Mouse (Mus musculus) heart, embryonic 13.5 days (tissue): Measurements from ENCODE around the gene Smim24. TPM values are rescaled to one million over a fixed set of nuclear protein-coding genes. Genes with fewer than 3 reads are reported as not detected.

Experiments
- ATAC-seq: fragments of 200-750 bp; cut with Nextera tagmentation; 2 replicates; pipeline ENCODE4 v1.8.0; 2017; ENCODE audit warnings: moderate TSS enrichment; ENCODE audit not compliant: insufficient number of reproducible peaks, low FRiP score, low TSS enrichment; ENCODE audit errors: extremely low read depth
- H3K27ac ChIP-seq: fragments of 300-500 bp; sonication (generic); replicated peaks from 2 replicates; pipeline ENCODE4 v1.5.1; 2015; ENCODE audit warnings: moderate library complexity, mild to moderate bottlenecking, inconsistent platforms
- H3K27me3 ChIP-seq: fragments of 300-500 bp; sonication (generic); replicated peaks from 2 replicates; pipeline ENCODE4 v1.6.1; 2015; ENCODE audit warnings: mild to moderate bottlenecking, inconsistent platforms
- H3K36me3 ChIP-seq: fragments of 300-500 bp; sonication (generic); 2 replicates; pipeline ENCODE4 v1.6.1; 2015; ENCODE audit warnings: mild to moderate bottlenecking, inconsistent platforms
- H3K4me1 ChIP-seq: fragments of 300-500 bp; sonication (generic); 2 replicates; pipeline ENCODE4 v1.6.1; 2015; ENCODE audit warnings: inconsistent platforms
- H3K4me2 ChIP-seq: fragments of 300-500 bp; sonication (generic); 2 replicates; pipeline ENCODE4 v1.6.1; 2015; ENCODE audit warnings: inconsistent platforms, mild to moderate bottlenecking, moderate library complexity
- H3K4me3 ChIP-seq: fragments of 300-500 bp; sonication (generic); 2 replicates; pipeline ENCODE4 v1.5.1; 2015; ENCODE audit warnings: moderate library complexity, mild to moderate bottlenecking, inconsistent platforms
- H3K9ac ChIP-seq: fragments of 300-500 bp; sonication (generic); 2 replicates; pipeline ENCODE4 v1.6.1; 2015; ENCODE audit warnings: inconsistent platforms, mild to moderate bottlenecking, moderate library complexity
- H3K9me3 ChIP-seq: fragments of 300-500 bp; sonication (generic); 2 replicates; pipeline ENCODE4 v1.6.1; 2016; ENCODE audit warnings: inconsistent platforms
- WGBS: fragments of 180-500 bp; shearing (Covaris S2); methylation state at CpG from one replicate; pipeline ENCODE4 v1.1.7; 2015; ENCODE audit warnings: mixed read lengths; 5-methylcytosine and 5-hydroxymethylcytosine counted together
- polyA plus RNA-seq: library from polyadenylated mRNA; unstranded; fragments of >200 nt; fragmentation: Nextera tagmentation; extraction: Ambion mirVana; gene quantifications from 2 replicates; pipeline ENCODE4 v1.2.1, GENCODE M21; 2015

Smim24 gene
- polyA plus RNA-seq, 1 experiment from 2014 or later: 2.7 TPM

DNA sequence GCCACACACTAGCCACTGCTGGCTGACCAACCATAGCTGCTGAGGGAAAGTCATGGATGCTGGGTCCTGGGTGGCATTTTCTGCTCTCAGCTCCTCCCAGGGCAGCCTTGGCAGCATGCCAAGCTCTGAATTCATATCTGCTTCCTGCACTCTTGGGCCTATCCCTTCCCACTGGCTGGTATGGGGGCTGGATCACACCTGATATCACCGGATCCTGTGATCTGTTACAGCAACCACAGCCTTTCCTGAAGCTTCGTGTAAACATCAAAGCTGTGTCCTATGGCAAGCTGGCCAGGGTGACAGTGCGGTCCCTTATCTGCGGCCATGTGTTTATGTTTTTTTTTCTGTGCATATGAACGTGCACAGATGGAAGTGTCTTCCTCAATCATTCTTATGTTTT lies 10.8 kb upstream of the Smim24 start:
- Histone ChIP-seq H3K4me2 (peak overlapping the region; percentile 28), H3K27me3 (no peaks in the 10 kb centered on the region), H3K4me1 (peaks cover 39% of the 10 kb centered on the region), H3K9ac (peak overlapping the region; percentile 45), H3K36me3 (peaks cover 15% of the 10 kb centered on the region), H3K4me3 (no peak overlapping the region), H3K27ac (peak overlapping the region; percentile 77), H3K9me3 (no peaks in the 10 kb centered on the region)
- no peak for ATAC-seq
- 29% methylated on average over 5 of the region's 5 CpGs for WGBS

DNA sequence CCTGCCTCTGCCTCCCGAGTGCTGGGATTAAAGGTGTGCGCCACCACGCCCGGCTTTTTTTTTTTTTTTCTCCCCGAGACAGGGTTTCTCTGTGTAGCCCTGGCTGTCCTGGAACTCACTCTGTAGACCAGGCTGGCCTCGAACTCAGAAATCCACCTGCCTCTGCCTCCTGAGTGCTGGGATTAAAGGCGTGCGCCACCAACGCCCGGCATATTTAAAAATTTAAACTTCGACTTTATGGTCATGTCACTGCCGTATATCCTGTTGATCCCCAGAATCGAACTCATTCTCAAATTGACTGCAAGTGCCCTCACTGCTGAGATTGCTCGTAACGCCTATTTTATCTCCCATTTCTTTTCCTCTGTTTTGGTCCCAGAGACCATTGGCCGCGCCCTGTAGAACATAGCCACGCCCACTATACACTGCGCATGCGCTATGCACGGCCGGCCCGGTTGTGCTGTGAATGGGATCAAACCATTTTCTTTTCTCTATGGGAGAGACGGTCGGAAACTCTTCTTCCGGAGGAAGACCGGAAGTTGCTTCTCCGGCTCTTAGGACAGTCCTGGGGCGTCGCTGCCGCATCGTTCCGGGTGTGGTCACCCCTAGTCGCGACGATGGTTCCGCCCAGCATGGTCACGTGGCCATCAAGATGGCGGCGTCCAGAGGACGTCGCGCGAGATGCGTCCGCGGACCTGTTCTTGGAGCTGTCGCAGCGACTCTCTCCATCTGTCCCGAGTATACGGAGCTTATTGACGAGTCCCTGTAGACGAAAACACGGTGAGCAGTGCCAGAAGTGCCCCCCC lies 8.8 kb upstream of the Smim24 start, which contains the start of the genes Dohh and Gm48551:
Gene Dohh (plus strand): TSS at position 627 of the 803 bp plus-strand sequence.
Gene Gm48551 (plus strand): TSS at position 665 of the 803 bp plus-strand sequence.
- peak within 1 kb of the TSS; percentile 89 for H3K4me3 ChIP-seq
- no peaks in the 10 kb centered on the region for H3K27me3 ChIP-seq
- H3K9me3 ChIP-seq: no peaks in the 10 kb centered on the region
- H3K27ac ChIP-seq: peak within 1 kb of the TSS; percentile 80
- ATAC-seq: peak; percentile 88
- 4% methylated on average over 52 of the region's 54 CpGs for WGBS
- H3K4me1 ChIP-seq: peaks cover 34% of the 10 kb centered on the region
- H3K36me3 ChIP-seq: peaks cover 34% of the 10 kb centered on the region
- peak within 1 kb of the TSS; percentile 92 for H3K4me2 ChIP-seq
- H3K9ac ChIP-seq: peak within 1 kb of the TSS; percentile 93

- Histone ChIP-seq H3K4me2 (peak overlapping the region; percentile 92), H3K27ac (peak overlapping the region; percentile 80), H3K9ac (peak overlapping the region; percentile 93), H3K27me3 (no peaks in the 10 kb centered on the region), H3K4me3 (peak overlapping the region; percentile 89), H3K4me1 (peaks cover 34% of the 10 kb centered on the region), H3K9me3 (no peaks in the 10 kb centered on the region), H3K36me3 (peaks cover 37% of the 10 kb centered on the region)
- ATAC-seq: no peak
- under 1% methylated on average over 19 of the region's 19 CpGs for WGBS
Measured at GRCm38 (mm10) chr10:81384605-81384982, 8.3 kb upstream of the Smim24 start.

DNA sequence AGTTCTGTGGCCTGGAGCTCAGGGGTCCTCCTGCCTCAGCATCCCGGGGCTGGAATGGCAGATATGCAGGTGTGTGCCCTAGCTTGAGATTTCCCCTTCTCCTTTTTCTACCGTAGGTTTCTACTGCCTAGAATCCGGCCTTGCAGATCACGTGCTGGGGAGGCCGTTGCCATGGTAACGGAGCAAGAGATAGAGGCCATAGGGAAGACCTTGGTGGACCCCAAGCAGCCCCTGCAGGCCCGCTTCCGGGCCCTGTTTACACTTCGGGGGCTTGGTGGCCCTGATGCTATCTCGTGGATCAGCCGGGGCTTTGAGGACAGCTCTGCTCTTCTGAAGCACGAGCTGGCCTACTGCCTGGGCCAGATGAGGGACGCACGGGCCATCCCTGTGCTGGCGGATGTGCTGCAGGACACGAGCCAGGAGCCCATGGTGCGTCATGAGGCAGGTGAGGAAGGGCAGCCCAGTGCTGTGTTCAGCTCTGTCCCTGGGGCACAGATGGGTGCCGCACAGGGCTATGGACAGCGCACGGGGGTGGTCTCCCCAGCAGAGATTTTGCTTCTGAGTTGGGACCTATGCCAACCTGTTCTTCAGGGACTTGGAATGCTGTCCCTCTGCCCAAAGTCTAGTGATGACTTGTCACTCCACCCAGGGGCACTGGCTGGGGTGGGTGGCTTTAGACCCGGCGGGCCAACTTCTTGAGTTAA lies 7.1 kb upstream of the Smim24 start:
- Histone ChIP-seq H3K36me3 (peaks cover 37% of the 10 kb centered on the region), H3K27ac (no peak overlapping the region), H3K4me1 (peaks cover 41% of the 10 kb centered on the region), H3K4me2 (peak overlapping the region; percentile 92), H3K9me3 (no peaks in the 10 kb centered on the region), H3K9ac (peak overlapping the region; percentile 93), H3K4me3 (peak overlapping the region; percentile 89), H3K27me3 (no peaks in the 10 kb centered on the region)
- no peak for ATAC-seq
- WGBS: 74% methylated on average over 22 of the region's 22 CpGs

- peaks cover 34% of the 10 kb centered on the region for H3K4me1 ChIP-seq
- no peaks in the 10 kb centered on the region for H3K9me3 ChIP-seq
- no peak overlapping the region for H3K9ac ChIP-seq
- H3K36me3 ChIP-seq: peaks cover 46% of the 10 kb centered on the region
- H3K4me3 ChIP-seq: no peak overlapping the region
- no peaks in the 10 kb centered on the region for H3K27me3 ChIP-seq
- no peak overlapping the region for H3K27ac ChIP-seq
- no peak for ATAC-seq
- H3K4me2 ChIP-seq: no peak overlapping the region
- WGBS: 91% methylated on average over 20 of the region's 20 CpGs
Measured at GRCm38 (mm10) chr10:81387716-81388115, 5.1 kb upstream of the Smim24 start.

- no peak for ATAC-seq
- Histone ChIP-seq H3K27ac (peak within 1 kb of the TSS; percentile 68), H3K4me3 (no peak within 1 kb of the TSS), H3K4me1 (peaks cover 42% of the 10 kb centered on the region), H3K9me3 (no peaks in the 10 kb centered on the region), H3K27me3 (no peaks in the 10 kb centered on the region), H3K4me2 (no peak within 1 kb of the TSS), H3K9ac (peak within 1 kb of the TSS; percentile 69), H3K36me3 (peaks cover 46% of the 10 kb centered on the region)
- WGBS: 83% methylated on average over 5 of the region's 5 CpGs
Measured at GRCm38 (mm10) chr10:81388505-81389055, 4.3 kb upstream of the Smim24 start, which contains the start of gene Gm48552. TSS of gene Gm48552 (plus strand) at chr10:81389005.

DNA sequence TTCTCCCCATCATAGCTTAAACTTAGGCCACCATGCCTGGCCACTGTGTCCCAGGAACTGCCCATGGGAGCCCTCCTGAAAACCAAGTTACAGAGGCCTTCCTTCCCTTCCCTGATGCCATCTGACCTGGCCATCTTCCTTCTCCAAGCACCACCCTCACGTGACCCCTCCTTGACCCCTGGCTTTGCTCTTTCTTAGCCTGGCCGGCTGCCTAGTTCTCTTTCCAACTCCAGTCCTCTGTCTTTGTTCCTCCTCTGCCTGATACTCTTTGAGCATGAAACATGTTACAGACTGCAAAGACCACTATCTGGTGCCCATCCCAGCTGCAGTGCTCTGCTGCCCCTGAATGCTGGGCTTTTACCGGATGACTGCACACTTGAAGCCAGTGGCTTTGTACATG lies 3.5 kb upstream of the Smim24 start:
- no peak for ATAC-seq
- Histone ChIP-seq H3K27ac (peak overlapping the region; percentile 68), H3K9ac (peak overlapping the region; percentile 69)

DNA sequence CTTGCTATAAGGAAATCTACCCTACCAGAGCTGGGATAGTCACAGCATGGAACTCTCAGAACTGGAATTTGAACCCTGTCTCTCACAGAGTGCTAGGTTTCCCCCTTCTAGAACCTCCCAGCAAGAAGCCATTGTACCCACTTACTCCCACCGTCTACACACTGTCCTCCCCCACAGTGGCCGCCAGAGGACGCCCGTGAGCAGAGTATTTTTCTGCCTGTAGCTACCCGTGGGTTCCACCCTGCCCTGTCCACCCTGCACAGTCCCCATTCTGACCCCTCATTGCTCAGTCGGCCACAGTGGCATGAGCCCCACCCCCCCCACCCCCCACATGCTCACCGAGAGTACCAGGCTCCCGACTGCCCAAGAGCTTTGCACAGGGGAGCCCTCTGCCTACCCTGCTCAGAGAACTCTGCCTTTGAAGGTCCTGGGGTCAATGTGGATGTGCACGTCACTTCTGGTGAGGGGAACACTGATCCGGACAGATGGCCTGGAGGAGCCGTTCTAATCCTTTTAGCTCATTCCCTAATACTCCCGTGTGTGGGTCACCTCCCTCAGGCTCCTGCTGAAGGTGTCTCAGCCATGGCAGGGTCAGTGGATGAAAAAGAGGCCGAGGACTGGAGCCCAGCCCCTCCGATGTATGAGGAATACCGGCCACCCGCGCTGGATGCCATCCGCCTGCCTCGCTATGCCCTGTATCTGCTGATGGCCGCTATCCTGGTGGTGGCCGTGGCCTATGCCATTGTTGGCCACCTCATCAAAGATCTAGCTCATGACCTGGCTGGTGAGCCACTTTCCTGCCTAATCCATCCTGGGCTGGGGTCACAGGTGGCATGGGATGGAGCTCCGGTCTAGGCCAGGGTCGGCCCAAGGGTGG lies 2.8 kb upstream of the Smim24 start:
- Histone ChIP-seq H3K4me3 (no peak overlapping the region), H3K4me1 (peaks cover 45% of the 10 kb centered on the region), H3K4me2 (no peak overlapping the region), H3K9ac (peak overlapping the region; percentile 69), H3K36me3 (peaks cover 46% of the 10 kb centered on the region), H3K27ac (peak overlapping the region; percentile 68), H3K9me3 (no peaks in the 10 kb centered on the region), H3K27me3 (no peaks in the 10 kb centered on the region)
- 58% methylated on average over 23 of the region's 23 CpGs for WGBS
- 0 out of 2 replicates have a peak, but pooled peaks have one; percentile 39 for ATAC-seq

More for the DNA sequence above, 3.5 kb upstream of the Smim24 start:
- peaks cover 46% of the 10 kb centered on the region for H3K36me3 ChIP-seq
- WGBS: 58% methylated on average over 3 of the region's 3 CpGs
- no peaks in the 10 kb centered on the region for H3K9me3 ChIP-seq
- H3K4me1 ChIP-seq: peaks cover 48% of the 10 kb centered on the region
- H3K4me3 ChIP-seq: no peak overlapping the region
- H3K27me3 ChIP-seq: no peaks in the 10 kb centered on the region
- no peak overlapping the region for H3K4me2 ChIP-seq

DNA sequence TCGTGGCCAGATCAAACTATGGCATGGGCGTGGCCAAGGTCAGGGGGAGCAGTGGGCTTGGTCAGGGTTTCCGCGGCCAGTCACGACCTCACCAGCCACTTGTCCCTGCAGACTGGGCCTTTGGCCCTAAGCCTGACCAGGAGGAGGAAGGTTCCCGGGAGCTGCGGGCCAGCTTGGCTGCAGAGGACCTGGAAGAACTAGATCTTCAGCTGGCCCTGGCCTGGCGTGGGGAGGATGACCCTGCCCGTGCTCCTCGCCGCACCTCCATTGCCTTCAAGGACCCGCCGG lies 2.2 kb upstream of the Smim24 start:
- Histone ChIP-seq H3K4me3 (no peak overlapping the region), H3K27me3 (no peaks in the 10 kb centered on the region), H3K36me3 (peaks cover 45% of the 10 kb centered on the region), H3K4me1 (peaks cover 39% of the 10 kb centered on the region), H3K4me2 (no peak overlapping the region), H3K9me3 (no peaks in the 10 kb centered on the region), H3K9ac (peak overlapping the region; percentile 69; the same call in 1 of the 2 replicates), H3K27ac (no peak overlapping the region)
- WGBS: 84% methylated on average over 13 of the region's 13 CpGs
- ATAC-seq: no peak

- H3K27ac ChIP-seq: no peak overlapping the region
- no peak overlapping the region for H3K4me2 ChIP-seq
- peaks cover 34% of the 10 kb centered on the region for H3K4me1 ChIP-seq
- no peaks in the 10 kb centered on the region for H3K9me3 ChIP-seq
- WGBS: 77% methylated on average over 6 of the region's 6 CpGs
- peak overlapping the region; percentile 81; the same call in 1 of the 2 replicates for H3K9ac ChIP-seq
- H3K4me3 ChIP-seq: no peak overlapping the region
- no peaks in the 10 kb centered on the region for H3K27me3 ChIP-seq
- H3K36me3 ChIP-seq: peaks cover 37% of the 10 kb centered on the region
- no peak for ATAC-seq
Measured at GRCm38 (mm10) chr10:81392270-81392669, 581 bp upstream of the Smim24 start.
